8 mouse cellular contexts compared by ENCODE assay signal in genomic region chr19:12013228-12013627, GRCm38 (mm10). TPM values are rescaled to one million over a fixed set of nuclear protein-coding genes. Genes with fewer than 3 reads are reported as not detected.
DNase-seq lines count a peak whose midpoint lies in the region; ATAC-seq and TF ChIP-seq lines count a peak whose summit lies in the region.

No protein-coding gene starts in this region.

- H3K4me3 ChIP-seq in gastrocnemius, adult 2 months: peak overlapping the region; percentile 86
- peak overlapping the region; percentile 68 for H3K4me3 ChIP-seq in hindbrain, embryonic 16.5 days (ENCODE audit: low read length)
- H3K4me3 ChIP-seq in limb, embryonic 13.5 days: peak overlapping the region; percentile 68
- peak overlapping the region; percentile 62 for H3K4me3 ChIP-seq in midbrain, embryonic 13.5 days (replicated peaks)

- intact Hi-C loops in gastrocnemius, adult 2 months (cut with DNase I): loop anchor here (2.0 to 5.0 kb wide), 2 partner anchors 194 to 784 kb away; partner anchors contain the start of genes Lpxn, Stx3 and Zfp91

- H3K36me3 ChIP-seq in hindbrain, embryonic 16.5 days (ENCODE audit: control insufficient read depth, insufficient read depth, low read length): no peaks in the 10 kb centered on the region
- H3K36me3 ChIP-seq in limb, embryonic 13.5 days: no peaks in the 10 kb centered on the region
- H3K36me3 ChIP-seq in midbrain, embryonic 13.5 days: no peaks in the 10 kb centered on the region

- no peaks in the 10 kb centered on the region for H3K9me3 ChIP-seq in hindbrain, embryonic 16.5 days (ENCODE audit: control insufficient read depth, low read length)
- no peaks in the 10 kb centered on the region for H3K9me3 ChIP-seq in limb, embryonic 13.5 days
- no peaks in the 10 kb centered on the region for H3K9me3 ChIP-seq in midbrain, embryonic 13.5 days

- TF ChIP-seq CTCF in gastrocnemius, adult 2 months (IDR thresholded peaks at IDR 0.05): no peak

- no peaks in the 10 kb centered on the region for H3K27me3 ChIP-seq in hindbrain, embryonic 16.5 days (replicated peaks; ENCODE audit: control insufficient read depth, insufficient read depth, low read length)
- H3K27me3 ChIP-seq in limb, embryonic 13.5 days: no peaks in the 10 kb centered on the region
- no peaks in the 10 kb centered on the region for H3K27me3 ChIP-seq in midbrain, embryonic 13.5 days

- no peaks in the 10 kb centered on the region for H3K4me1 ChIP-seq in hindbrain, embryonic 16.5 days (ENCODE audit: control insufficient read depth, insufficient read depth, low read depth, low read length)
- H3K4me1 ChIP-seq in limb, embryonic 13.5 days: no peaks in the 10 kb centered on the region
- peaks cover 4% of the 10 kb centered on the region; the same call in 1 of the 2 replicates for H3K4me1 ChIP-seq in midbrain, embryonic 13.5 days (replicated peaks)

- WGBS in hindbrain, embryonic 16.5 days: under 1% methylated on average over 11 of the region's 12 CpGs
- 0% methylated on average over 12 of the region's 12 CpGs for WGBS in limb, embryonic 13.5 days
- 0% methylated on average over 12 of the region's 12 CpGs for WGBS in midbrain, embryonic 13.5 days

- H3K4me2 ChIP-seq in hindbrain, embryonic 16.5 days (ENCODE audit: low read length): peak overlapping the region; percentile 79
- H3K4me2 ChIP-seq in limb, embryonic 13.5 days (replicated peaks): peak overlapping the region; percentile 70
- peak overlapping the region; percentile 63 for H3K4me2 ChIP-seq in midbrain, embryonic 13.5 days (replicated peaks)

- peak; percentile 64 for DNase-seq in cerebellum, adult 11-12 months
- DNase-seq in cerebellum, adult 9-10 months: peak; percentile 53
- DNase-seq in gastrocnemius, adult 2 months: peak; percentile 59
- DNase-seq in spleen, postnatal 4 days (ENCODE audit: low spot score in 2 of 2): peak; percentile 40 to 73

- peak overlapping the region; percentile 80 for H3K27ac ChIP-seq in gastrocnemius, adult 2 months
- H3K27ac ChIP-seq in hindbrain, embryonic 16.5 days (ENCODE audit: low read depth, low read length): no peak overlapping the region
- H3K27ac ChIP-seq in limb, embryonic 13.5 days: no peak overlapping the region
- H3K27ac ChIP-seq in midbrain, embryonic 13.5 days: no peak overlapping the region

- no peak for ATAC-seq in cerebellum, adult (ENCODE audit: insufficient number of reproducible peaks, low FRiP score, low TSS enrichment)
- ATAC-seq in hindbrain, embryonic 16.5 days: no peak
- no peak for ATAC-seq in limb, embryonic 13.5 days (ENCODE audit: low FRiP score, low read depth)
- no peak for ATAC-seq in midbrain, embryonic 13.5 days

- H3K9ac ChIP-seq in hindbrain, embryonic 16.5 days (ENCODE audit: low read depth, low read length): peak overlapping the region; percentile 1; the same call in 1 of the 2 replicates
- peak overlapping the region; percentile 54 for H3K9ac ChIP-seq in limb, embryonic 13.5 days
- H3K9ac ChIP-seq in midbrain, embryonic 13.5 days (replicated peaks): 0 out of 2 replicates have a peak overlapping the region, but pooled peaks have one; percentile 7

RNA-seq across cellular contexts. Expression of gene Olfr1423, which starts 27.9 kb away (rescaled TPM):
- not detected for total RNA-seq in gastrocnemius, adult 2 months (2021)
- not detected in 2 replicates for polyA plus RNA-seq in hindbrain, embryonic 16.5 days (2015; fragmentation: Nextera tagmentation; extraction: Ambion mirVana)
- polyA plus RNA-seq in limb, embryonic 13.5 days (2015; fragmentation: Nextera tagmentation; extraction: Ambion mirVana): not detected in 2 replicates
- not detected in 2 replicates for polyA plus RNA-seq in midbrain, embryonic 13.5 days (2015; fragmentation: Nextera tagmentation; extraction: Ambion mirVana)

RNA-seq across cellular contexts. Expression of gene Osbp, which starts 47.5 kb away (rescaled TPM):
- total RNA-seq in gastrocnemius, adult 2 months (2021): 10 to 100 TPM; 54.3 to 62.9 TPM
- 3.0 and 3.2 TPM in 2 replicates for polyA plus RNA-seq in hindbrain, embryonic 16.5 days (2015; fragmentation: Nextera tagmentation; extraction: Ambion mirVana)
- polyA plus RNA-seq in limb, embryonic 13.5 days (2015; fragmentation: Nextera tagmentation; extraction: Ambion mirVana): 5.1 and 5.3 TPM in 2 replicates
- 3.9 and 4.1 TPM in 2 replicates for polyA plus RNA-seq in midbrain, embryonic 13.5 days (2015; fragmentation: Nextera tagmentation; extraction: Ambion mirVana)

RNA-seq across cellular contexts. Expression of gene Olfr1424, which starts 49.3 kb away (rescaled TPM):
- total RNA-seq in gastrocnemius, adult 2 months (2021): not detected
- polyA plus RNA-seq in hindbrain, embryonic 16.5 days (2015; fragmentation: Nextera tagmentation; extraction: Ambion mirVana): not detected in 2 replicates
- not detected in 2 replicates for polyA plus RNA-seq in limb, embryonic 13.5 days (2015; fragmentation: Nextera tagmentation; extraction: Ambion mirVana)
- not detected in 2 replicates for polyA plus RNA-seq in midbrain, embryonic 13.5 days (2015; fragmentation: Nextera tagmentation; extraction: Ambion mirVana)

Comparison
In these comparisons a context has a peak if more than half of its experiments do, and no peak if none do; other contexts are left out.
1. H3K9ac ChIP-seq: peak in every context shown above with its lines; median percentile 54 in limb, embryonic 13.5 days; 7 in midbrain, embryonic 13.5 days; 1 in hindbrain, embryonic 16.5 days.